Mouse (Mus musculus) midbrain, embryonic 16.5 days (tissue): ENCODE data around the gene Olfr1392. TPM values are rescaled to one million over a fixed set of nuclear protein-coding genes. Genes with fewer than 3 reads are reported as not detected.

Source experiments
- ATAC-seq: fragments of 200-750 bp; cut with Nextera tagmentation; 2 replicates; pipeline ENCODE4 v1.8.0; 2017; ENCODE audit warnings: moderate TSS enrichment
- H3K27ac ChIP-seq: fragments of 300-500 bp; sonication (generic); 2 replicates; pipeline ENCODE4 v1.5.1; 2014; ENCODE audit warnings: mild to moderate bottlenecking, low read length, mixed read lengths
- H3K27me3 ChIP-seq: fragments of 300-500 bp; sonication (generic); 2 replicates; pipeline ENCODE4 v1.6.1; 2014; ENCODE audit warnings: low read depth, low read length, mixed read lengths; ENCODE audit not compliant: control insufficient read depth, insufficient read depth
- H3K36me3 ChIP-seq: fragments of 300-500 bp; sonication (generic); 2 replicates; pipeline ENCODE4 v1.6.1; 2014; ENCODE audit warnings: mild to moderate bottlenecking, low read length, moderate library complexity, mixed read lengths; ENCODE audit not compliant: control insufficient read depth, insufficient read depth
- H3K4me1 ChIP-seq: fragments of 300-500 bp; sonication (generic); 2 replicates; pipeline ENCODE4 v1.6.1; 2014; ENCODE audit warnings: mild to moderate bottlenecking, low read length, mixed read lengths; ENCODE audit not compliant: control insufficient read depth, insufficient read depth
- H3K4me2 ChIP-seq: fragments of 300-500 bp; sonication (generic); 2 replicates; pipeline ENCODE4 v1.6.1; 2014; ENCODE audit warnings: mild to moderate bottlenecking, low read length, mixed read lengths
- H3K4me3 ChIP-seq: fragments of 300-500 bp; sonication (generic); 2 replicates; pipeline ENCODE4 v1.5.1; 2014; ENCODE audit warnings: low read depth, mild to moderate bottlenecking, low read length, moderate library complexity, mixed read lengths
- H3K9ac ChIP-seq: fragments of 300-500 bp; sonication (generic); 2 replicates; pipeline ENCODE4 v1.6.1; 2014; ENCODE audit warnings: low read depth, low read length, mixed read lengths
- H3K9me3 ChIP-seq: fragments of 300-500 bp; sonication (generic); replicated peaks from 2 replicates; pipeline ENCODE4 v1.6.1; 2014; ENCODE audit warnings: mild to moderate bottlenecking, low read length, mixed read lengths; ENCODE audit not compliant: control insufficient read depth, poor library complexity, severe bottlenecking
- WGBS: fragments of 180-500 bp; shearing (Covaris S2); extraction: QIAGEN DNeasy Blood & Tissue Kit; methylation state at CpG from one replicate; pipeline ENCODE4 v1.1.7; 2014; 5-methylcytosine and 5-hydroxymethylcytosine counted together
- polyA plus RNA-seq: library from polyadenylated mRNA; unstranded; fragments of >200 nt; fragmentation: Nextera tagmentation; extraction: Ambion mirVana; gene quantifications from 2 replicates; pipeline ENCODE4 v1.2.1, GENCODE M21; 2015

Olfr1392 gene
- polyA plus RNA-seq, 1 experiment from 2014 or later = not detected

DNA sequence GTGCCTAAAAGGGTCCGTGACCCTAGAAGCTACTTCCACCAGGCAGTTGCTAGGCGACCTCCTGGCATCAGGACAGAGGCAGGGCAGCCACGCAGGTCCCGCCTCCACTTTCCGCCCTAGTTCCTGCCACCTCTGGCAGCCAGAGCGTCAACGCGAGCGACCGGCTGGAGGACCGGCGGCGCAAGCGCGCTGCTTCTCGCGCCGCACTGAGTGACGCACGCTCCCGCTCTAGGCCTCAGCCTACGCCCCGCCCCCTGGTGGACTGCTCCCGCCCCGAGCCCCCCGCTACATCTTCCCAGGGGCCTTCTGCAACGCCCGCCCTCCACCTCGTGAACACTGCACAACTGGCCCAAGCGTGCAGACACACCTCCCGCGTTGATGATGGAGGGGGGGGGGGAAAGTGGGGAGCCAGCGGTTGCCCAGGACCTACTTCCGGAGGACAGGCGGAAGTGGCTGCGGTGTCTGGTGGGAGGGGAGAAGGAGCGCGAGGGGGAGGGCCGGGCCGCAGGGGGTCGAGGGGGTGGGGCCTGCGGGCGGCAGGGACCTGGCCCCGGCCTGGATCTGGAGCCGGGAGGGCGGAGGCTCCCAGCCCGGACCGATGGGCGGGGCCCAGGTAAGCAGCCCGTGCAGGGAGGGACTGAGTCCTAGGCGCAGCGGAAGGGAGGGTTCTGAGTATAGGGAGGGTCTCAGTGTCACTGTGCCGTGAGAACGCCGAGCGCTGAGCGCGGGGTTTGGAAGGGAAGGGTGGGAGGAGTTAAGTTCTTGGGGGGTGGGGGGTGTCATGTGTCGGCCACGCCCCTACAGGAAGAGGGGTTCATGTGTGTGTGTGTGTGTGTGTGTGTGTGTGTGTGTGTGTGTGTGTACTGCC lies 41.1 kb upstream of the Olfr1392 start, which contains the start of gene Mgat1:
Gene Mgat1 (plus strand): TSS at position 465 of the 868 bp plus-strand sequence.
- WGBS = under 1% methylated on average over 56 of the region's 60 CpGs
- Histone ChIP-seq H3K27ac (peak within 1 kb of the TSS; percentile 92), H3K4me2 (peak within 1 kb of the TSS; percentile 65), H3K27me3 (no peaks in the 10 kb centered on the region), H3K9me3 (no peaks in the 10 kb centered on the region), H3K4me3 (peak within 1 kb of the TSS; percentile 55), H3K4me1 (peaks cover 26% of the 10 kb centered on the region), H3K36me3 (no peaks in the 10 kb centered on the region), H3K9ac (peak within 1 kb of the TSS; percentile 79)
- peak; percentile 97 for ATAC-seq

DNA sequence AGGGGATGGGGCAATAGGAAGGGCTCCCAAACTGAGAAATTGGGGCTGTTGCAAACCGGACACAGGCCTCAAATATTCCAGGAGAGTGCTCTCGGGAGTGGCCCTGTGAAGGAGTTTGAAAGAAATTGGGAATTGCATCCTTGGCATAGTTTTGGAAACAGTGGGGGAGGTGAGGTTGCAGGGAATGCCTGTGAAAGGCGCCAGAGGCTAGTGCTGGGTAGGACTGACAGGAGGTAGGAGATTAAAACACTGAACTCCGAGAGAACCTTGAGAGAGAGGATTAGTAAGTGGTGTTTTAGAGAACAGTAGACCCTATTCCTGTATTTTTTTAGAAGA lies 40.5 kb upstream of the Olfr1392 start:
- no peaks in the 10 kb centered on the region for H3K36me3 ChIP-seq
- H3K9ac ChIP-seq = peak overlapping the region; percentile 79
- H3K27ac ChIP-seq = peak overlapping the region; percentile 92
- H3K9me3 ChIP-seq = no peaks in the 10 kb centered on the region
- 1% methylated on average over 4 of the region's 4 CpGs for WGBS
- peaks cover 26% of the 10 kb centered on the region for H3K4me1 ChIP-seq
- no peak for ATAC-seq
- H3K4me2 ChIP-seq = peak overlapping the region; percentile 65
- no peaks in the 10 kb centered on the region for H3K27me3 ChIP-seq
- peak overlapping the region; percentile 55 for H3K4me3 ChIP-seq

DNA sequence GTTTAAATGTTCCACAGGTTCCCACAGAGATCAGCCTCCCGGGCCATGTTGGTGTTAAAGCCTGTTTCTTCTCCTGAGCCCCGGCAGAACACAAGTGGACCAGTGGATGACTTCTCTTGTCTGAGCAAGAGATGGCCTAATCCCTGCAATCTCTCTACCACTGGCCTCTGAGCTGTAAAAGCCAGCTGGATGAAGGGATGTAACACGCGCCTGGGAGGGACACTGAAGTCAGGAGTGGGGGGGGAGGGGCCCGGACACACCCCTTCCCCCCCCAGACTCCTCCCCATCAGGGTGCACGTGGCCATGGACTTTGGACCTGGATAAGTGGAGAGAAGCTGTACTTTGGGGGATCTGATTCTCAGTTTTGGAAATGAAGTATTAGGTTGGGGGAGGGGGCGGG lies 39.9 kb upstream of the Olfr1392 start:
- H3K4me3 ChIP-seq = peak overlapping the region; percentile 55

DNA sequence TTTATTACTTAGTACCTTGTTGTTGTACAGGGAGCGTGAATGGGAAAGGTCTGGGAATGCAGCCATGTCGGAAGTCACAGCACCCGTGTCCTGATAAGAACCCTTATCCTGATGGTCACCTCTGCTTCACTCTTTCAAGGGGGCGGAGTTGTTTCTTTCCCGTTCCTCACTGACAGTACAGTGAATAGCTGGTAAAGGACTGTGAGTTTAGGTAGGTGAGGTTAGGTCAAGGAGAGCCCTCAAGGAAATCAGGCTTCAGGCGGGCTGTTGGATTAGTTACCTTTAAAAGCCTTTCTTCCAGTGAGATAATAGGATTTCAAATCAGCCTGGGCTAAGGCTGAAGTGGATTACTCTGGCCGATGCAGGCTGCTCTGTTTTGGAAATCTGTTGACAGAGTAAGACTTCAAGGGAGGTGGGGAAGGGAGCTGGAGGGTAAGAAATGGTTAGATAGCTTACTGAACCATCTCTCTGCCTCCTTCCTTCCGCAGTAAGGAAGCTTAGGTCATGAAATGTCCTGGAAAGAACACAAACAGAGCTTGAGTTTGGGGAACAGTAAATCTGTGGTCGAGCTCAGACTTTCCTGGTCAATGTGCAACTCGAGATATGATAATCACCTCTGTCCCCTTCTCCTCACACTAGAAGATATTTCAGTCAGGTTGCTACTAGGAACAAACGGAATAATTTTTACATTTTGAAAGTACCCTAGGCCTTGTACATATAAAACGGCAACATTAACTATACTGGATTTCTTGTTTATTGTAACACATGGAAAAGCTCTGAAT lies 39.3 kb upstream of the Olfr1392 start:
- no peak for ATAC-seq
- Histone ChIP-seq H3K4me1 (peaks cover 38% of the 10 kb centered on the region), H3K4me2 (peak overlapping the region; percentile 65), H3K27me3 (no peaks in the 10 kb centered on the region), H3K4me3 (no peak overlapping the region), H3K9ac (no peak overlapping the region), H3K27ac (no peak overlapping the region), H3K36me3 (no peaks in the 10 kb centered on the region), H3K9me3 (no peaks in the 10 kb centered on the region)
- WGBS = 30% methylated on average over 12 of the region's 12 CpGs

More for the DNA sequence above, 39.9 kb upstream of the Olfr1392 start:
- H3K27me3 ChIP-seq = no peaks in the 10 kb centered on the region
- peak overlapping the region; percentile 65 for H3K4me2 ChIP-seq
- no peak overlapping the region for H3K27ac ChIP-seq
- ATAC-seq = no peak
- H3K9me3 ChIP-seq = no peaks in the 10 kb centered on the region
- H3K36me3 ChIP-seq = no peaks in the 10 kb centered on the region
- H3K9ac ChIP-seq = peak overlapping the region; percentile 79
- WGBS = 18% methylated on average over 7 of the region's 7 CpGs
- H3K4me1 ChIP-seq = peaks cover 32% of the 10 kb centered on the region

DNA sequence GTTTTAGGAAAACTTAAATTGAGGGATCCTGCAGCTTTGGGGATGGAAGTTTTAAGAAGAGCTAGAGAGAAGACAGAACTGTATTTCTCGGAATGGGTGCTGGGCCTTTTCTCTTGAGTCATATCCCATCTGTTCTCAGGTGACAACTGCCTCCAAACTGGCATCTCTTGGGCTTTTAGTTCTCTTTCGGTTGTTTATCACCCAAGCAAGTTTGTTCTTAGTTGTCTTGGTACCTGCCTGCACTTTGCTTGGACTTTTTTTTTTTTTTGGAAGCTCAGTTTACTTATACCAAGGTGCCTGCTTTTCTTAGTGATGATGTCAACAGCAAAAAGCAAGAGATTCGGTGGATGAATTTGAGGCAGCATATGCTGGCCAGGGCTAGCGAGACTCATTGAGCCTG lies 38.6 kb upstream of the Olfr1392 start:
- H3K4me1 ChIP-seq = peaks cover 43% of the 10 kb centered on the region
- H3K4me3 ChIP-seq = no peak overlapping the region
- H3K27me3 ChIP-seq = no peaks in the 10 kb centered on the region
- ATAC-seq = no peak
- WGBS = 94% methylated on average over 4 of the region's 4 CpGs
- peak overlapping the region; percentile 25; the same call in 1 of the 2 replicates for H3K9ac ChIP-seq
- H3K27ac ChIP-seq = no peak overlapping the region
- no peaks in the 10 kb centered on the region for H3K9me3 ChIP-seq
- no peaks in the 10 kb centered on the region for H3K36me3 ChIP-seq
- no peak overlapping the region for H3K4me2 ChIP-seq

DNA sequence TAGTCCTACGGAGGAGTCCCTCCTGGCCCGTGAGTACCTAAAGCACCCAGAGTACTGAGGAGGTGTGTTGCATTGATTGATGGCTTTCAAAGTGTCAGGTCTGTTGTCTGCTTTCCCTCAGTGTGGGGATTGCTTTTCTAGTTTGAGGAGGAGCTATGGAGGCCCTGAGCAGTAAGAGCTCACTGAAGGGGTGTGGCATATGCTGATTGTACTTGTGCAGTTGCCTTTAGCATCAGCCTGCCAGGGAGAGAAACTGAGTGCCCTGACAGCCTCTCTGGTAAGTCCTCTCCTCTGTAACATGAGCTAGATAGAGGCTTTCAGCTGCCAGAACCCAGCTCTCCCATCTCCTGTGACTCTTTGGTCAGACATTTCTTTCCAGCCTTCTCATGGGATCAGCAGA lies 37.8 kb upstream of the Olfr1392 start:
- peak overlapping the region; percentile 25; the same call in 1 of the 2 replicates for H3K9ac ChIP-seq
- no peaks in the 10 kb centered on the region for H3K27me3 ChIP-seq
- whole genome bisulfite sequencing = 85% methylated on average over 2 of the region's 2 CpGs
- ATAC-seq = no peak
- H3K4me3 ChIP-seq = no peak overlapping the region
- H3K4me2 ChIP-seq = no peak overlapping the region
- H3K27ac ChIP-seq = no peak overlapping the region
- no peaks in the 10 kb centered on the region for H3K9me3 ChIP-seq
- peaks cover 43% of the 10 kb centered on the region for H3K4me1 ChIP-seq
- H3K36me3 ChIP-seq = no peaks in the 10 kb centered on the region

DNA sequence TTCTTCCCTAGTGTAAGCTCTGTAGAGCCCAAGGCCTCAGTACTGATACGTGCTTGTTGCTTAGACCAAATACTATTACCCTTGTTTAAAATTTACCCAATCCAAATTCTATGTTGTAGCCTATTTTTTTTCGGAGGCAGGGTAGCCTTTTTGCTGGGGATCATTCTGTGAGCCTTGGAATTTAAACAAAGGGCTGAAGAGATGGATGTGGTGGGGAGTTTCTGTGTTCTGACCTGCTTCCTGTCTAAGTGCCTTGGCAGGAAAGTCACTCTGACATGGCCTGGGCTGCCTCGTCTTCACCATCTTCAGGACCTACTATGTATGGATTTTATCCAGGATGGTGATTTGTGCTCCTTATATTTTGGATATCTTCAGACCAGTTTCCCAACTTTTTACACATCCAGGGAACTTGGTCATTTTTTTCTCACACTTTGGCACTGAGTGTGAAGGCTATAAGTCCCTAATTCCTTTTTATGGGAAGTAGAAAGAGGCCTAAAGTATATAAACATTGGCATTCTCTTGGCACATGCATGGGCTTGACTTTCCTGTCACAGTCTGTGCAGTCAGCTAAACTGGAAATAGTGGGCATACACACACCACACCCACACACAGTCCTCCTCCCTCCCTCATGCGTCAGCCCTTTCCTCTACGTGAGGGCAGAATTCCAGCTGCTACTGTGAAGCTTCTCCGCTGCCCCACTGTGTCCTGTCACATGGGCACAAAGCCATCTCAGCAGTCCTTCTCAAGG lies 36.7 kb upstream of the Olfr1392 start:
- no peak overlapping the region for H3K27ac ChIP-seq
- H3K4me2 ChIP-seq = no peak overlapping the region
- no peak for ATAC-seq
- H3K9me3 ChIP-seq = no peaks in the 10 kb centered on the region
- H3K27me3 ChIP-seq = no peaks in the 10 kb centered on the region
- no peaks in the 10 kb centered on the region for H3K36me3 ChIP-seq
- peaks cover 39% of the 10 kb centered on the region for H3K4me1 ChIP-seq
- H3K9ac ChIP-seq = no peak overlapping the region; the same call in 1 of the 2 replicates
- 56% methylated on average over 6 of the region's 6 CpGs for WGBS
- no peak overlapping the region for H3K4me3 ChIP-seq

DNA sequence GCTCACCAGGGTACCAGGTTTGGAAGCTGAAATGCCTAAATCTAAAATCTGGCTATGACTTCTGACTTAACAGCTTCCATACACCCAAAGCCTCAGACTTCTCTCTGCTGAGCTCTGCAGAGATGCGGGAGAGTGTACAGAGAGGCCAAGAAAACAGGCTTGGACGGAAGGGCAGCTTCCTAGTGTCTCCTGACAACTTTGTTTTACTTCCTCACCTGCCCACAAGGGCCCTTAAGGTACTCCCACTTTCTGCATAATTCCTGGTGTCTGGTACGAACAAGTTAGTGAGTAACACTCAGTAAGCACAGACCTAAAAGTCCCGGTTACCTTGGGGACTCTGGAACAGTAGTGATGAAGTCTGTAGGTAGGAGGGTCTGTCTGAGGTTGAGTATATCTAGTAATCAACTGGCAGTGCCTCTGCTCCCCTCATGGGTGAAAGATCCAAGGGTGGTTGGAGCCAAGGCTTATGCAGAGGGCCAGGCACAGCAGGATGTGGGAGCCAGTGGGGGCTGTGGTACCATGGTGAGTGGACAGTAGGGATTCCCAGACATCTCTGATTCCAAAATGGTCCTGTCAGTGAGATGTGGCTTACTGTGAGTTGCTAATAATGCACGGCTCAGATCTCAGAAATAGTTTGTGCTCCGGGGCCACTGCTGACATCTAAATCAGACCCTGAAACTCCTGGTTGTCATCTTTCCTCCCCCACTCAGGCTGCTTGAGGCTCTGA lies 35.9 kb upstream of the Olfr1392 start:
- Histone ChIP-seq H3K27me3 (no peaks in the 10 kb centered on the region), H3K4me3 (no peak overlapping the region), H3K4me1 (peaks cover 39% of the 10 kb centered on the region), H3K27ac (no peak overlapping the region), H3K4me2 (no peak overlapping the region), H3K9me3 (no peaks in the 10 kb centered on the region), H3K36me3 (0 out of 2 replicates have a peak, but pooled peaks cover 2% of the 10 kb centered on the region), H3K9ac (no peak overlapping the region)
- WGBS = 68% methylated on average over 6 of the region's 6 CpGs
- ATAC-seq = no peak
